Mouse (Mus musculus) layer of hippocampus, postnatal 25 days (tissue): Measurements from ENCODE around the gene Scarb2. TPM values are rescaled to one million over a fixed set of nuclear protein-coding genes. Genes with fewer than 3 reads are reported as not detected.
A peak's percentile ranks its signal among the peaks of the same experiment; 100 is the strongest.

Experiments
- DNase-seq, 2 experiments: peaks; one replicate each; pipeline ENCODE4 v3.0.0; 2022; ENCODE audit warnings: mixed read lengths in 2 of 2, low spot score in 1 of 2; ENCODE audit errors: extremely low spot score in 1 of 2
- total RNA-seq, 2 experiments: library from RNA; stranded (reverse); gene quantifications; 2 replicates each; pipeline ENCODE4 v1.2.3; 2021

Scarb2 gene
- total RNA-seq, 2 experiments from 2014 or later: 91.2 to 92.7 TPM

DNA sequence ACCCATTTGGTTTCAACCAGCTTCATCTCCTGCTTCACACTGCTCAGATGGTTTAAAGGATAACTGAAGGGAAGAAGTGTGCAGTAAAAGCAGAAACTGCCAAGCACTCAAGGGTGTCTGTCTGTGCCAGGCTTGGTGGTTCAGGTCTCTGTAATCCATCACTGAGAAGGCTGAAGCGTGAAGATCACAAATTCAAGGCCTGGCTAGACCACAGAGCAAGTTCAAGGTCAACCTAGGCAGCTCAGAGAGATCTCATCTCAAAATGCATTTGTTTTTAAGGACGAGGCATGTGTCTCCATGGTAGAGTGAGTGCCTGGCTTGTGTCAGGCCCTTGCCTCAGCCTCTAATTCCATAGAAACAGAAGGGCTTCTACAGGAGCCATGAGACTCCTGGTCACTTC lies 61.6 kb downstream of the Scarb2 start:
- no peak for DNase-seq

DNA sequence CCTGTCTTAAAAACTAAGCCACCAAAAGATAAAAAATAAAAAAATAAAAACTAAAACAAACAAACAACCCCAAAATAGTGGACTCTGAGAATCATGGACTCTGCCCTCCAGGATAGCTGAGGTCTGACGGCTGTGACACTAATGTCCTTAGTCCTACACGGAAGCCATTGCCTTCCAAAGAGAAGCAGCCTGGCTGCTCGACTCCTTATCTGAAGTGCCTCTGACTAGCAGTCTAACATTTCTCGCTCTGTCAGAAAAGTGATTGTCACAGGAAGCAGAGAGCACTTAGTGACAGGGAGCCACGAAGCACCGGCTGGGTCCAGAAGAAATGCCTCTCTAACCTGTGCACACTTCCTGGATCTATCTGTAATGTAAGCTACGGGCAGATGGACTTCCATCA lies 63.7 kb downstream of the Scarb2 start:
- no peak for DNase-seq

DNA sequence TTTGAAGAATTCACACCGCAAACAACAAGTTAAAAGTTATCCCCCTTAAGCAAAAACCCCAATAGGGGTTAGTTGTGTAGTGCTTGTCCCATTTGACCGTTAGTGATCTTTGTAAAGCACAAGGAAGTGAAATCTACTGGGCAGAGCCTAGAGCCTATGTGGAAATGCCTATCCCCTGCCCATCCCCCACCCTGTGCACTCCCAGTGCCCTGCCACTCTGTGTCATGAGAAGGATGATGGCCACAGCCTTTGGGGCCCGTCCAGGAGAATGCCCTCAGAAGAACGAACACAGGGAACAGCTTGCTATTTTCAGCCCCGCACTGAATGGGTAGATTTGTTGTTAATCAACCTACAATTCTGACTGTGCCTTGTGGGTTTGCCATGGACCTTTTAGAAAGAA lies 65.1 kb downstream of the Scarb2 start:
- no peak for DNase-seq

DNA sequence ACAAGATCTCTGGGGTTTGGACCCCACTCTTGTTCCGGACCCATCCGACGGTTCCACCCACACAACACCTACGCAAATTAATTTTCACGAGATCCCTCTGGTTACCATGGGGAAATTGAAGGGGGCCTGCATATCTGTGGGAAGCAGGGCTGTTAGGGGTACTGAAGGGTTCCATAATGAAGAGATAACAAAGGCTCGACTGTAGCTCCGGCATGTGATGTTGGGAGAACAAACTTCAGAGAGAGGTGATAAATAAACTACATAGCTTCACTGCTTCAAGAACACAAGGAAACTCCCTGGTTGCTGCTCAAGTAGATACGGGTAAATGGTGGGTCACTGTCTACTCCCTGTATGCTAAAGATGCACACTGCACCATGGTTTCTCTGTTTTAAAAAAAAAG lies 68.1 kb downstream of the Scarb2 start:
- DNase-seq: no peak

DNA sequence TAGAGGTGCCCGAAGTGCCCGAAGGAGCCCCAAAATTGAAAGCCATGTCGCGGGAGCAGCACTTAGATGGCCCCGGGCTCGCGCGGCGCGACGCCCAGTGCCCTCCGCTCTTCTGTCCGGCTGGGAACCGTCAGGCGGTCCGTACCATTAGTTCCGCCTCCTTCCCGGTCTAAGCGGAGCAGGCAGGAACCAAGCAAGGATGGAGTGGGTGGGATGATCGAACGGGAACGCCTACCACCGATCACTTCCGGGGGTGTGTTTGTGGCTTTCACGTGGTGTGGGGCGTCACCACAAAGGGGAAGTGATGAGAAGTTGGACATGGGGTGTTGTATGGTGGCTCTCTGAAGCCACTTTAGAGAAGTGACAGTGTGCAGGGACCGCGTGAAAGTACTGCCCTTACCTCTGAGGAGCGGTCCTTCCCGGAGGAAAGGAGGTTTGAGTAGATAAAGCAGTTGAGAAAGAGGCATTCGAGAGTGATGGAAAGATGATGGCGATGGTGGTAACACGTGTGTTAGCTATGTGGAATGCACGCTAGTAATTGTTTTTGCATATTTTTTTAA lies 71.5 kb downstream of the Scarb2 start, which contains the start of gene Nup54:
Gene Nup54, minus strand, starts transcription at position 195 of the 560 bp plus-strand sequence.
- peak; percentile 89 to 92 for DNase-seq

DNA sequence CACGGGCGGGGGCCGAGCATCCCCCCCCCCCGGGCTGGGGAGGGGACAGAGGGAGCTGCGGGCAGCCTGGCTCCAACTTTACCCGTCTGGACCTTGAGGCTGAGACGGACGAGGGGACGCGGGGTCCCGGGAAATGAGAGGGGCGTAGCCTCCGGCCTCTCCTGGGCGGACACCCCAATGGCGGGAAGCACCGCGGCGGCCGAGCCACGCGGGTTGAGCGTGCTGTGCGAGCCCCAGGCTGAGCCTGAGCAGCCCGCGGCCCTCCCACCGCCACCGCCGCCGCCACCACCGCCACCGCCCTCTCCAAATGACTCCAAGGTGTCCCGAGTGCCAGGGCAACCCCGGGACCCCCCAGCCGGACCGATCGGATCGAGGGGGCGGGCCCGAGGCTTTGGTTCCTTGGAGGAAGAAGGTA lies 72.1 kb downstream of the Scarb2 start:
- no peak for DNase-seq

DNA sequence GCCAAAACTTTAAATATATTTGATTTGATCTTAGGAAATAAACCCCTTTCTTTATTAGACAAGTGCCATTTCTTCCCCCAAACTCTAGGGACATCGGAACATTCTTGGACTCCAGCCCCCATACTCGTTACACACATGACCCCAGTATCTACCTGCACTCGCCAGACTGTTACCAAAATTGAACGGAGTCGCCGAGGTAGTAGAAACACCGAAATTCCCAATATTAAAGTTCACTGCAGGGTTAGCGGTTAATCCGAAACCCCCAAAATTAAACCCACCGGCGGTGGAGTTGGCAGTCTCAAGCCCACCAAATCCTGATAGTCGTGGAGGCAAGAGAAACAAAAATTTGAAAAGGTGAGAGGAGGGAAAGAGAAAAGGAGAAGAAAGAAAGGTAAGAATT lies 72.6 kb downstream of the Scarb2 start:
- DNase-seq: no peak

DNA sequence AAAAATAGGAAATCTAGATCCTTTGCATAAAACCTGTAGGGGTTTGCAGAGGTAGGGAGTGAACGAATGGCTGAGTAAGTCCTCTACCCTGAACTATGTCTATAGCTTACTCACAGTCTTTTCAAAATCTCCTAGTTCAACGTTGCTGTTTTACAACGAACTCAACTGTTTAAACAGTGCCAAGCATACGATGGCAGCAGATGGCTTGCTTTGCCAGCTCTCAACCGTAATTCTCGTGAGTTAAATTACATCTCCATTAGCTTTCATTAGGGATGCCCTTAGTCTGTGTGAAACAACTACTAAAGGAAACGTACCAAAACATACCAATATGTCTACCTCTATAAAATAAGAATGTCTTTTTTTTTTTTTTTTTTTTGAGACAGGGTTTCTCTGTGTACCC lies 75.0 kb downstream of the Scarb2 start:
- no peak for DNase-seq

DNA sequence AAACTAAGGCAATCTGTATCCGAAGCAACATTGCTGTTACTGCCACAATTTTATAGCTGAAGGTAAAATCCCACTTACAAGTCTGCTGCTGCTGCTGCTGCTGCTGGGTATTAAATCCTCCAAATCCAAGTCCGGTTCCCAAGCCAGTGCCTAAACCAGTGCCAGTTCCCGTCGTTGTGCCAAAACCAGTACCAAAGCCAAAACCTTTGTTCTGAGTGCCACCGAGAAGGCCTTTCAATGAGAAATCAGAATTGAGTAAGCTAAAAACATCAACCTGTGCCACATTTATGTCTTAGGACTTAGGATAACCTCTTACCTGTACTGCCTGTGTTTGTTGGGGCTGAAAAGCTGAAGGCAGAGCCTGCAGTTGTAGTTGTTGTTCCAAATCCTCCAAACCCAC lies 75.9 kb downstream of the Scarb2 start:
- no peak for DNase-seq

DNA sequence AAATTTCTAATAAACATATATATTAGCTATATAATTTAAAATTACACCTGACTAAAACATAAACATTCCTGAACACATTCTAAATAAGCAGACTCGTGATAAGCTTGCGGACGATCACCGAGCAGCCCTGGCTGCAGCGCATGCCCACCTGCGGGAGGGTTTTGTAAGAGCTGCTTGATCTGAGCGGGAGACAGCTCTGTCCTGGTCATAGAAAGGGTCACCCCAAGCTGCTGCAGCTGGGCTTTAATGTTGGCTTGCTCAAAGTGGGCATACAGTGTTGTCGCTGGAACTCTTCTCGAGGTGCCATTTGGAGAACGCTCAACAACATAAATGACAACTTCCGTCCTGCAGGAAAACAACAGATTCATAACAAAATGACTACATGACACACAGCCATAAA lies 82.5 kb downstream of the Scarb2 start:
- no peak for DNase-seq

DNA sequence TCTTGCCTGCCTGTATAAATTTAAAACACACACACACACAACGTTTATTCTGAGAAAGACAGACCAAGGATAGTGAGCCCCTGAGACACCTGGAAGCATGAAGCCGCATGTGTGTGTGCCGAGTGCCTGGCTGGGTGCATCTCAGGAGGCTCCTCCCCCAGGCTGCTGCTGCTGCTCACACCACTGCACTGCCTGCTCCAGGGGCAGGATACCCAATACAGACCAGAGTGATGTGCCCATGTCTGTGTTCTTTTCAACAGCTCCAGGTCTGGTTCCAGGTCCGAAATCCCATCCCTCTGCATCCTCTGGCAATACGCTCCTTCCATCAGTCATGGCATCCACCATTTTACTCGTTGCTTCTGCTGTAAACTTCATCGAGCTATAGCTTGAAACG lies 92.7 kb downstream of the Scarb2 start:
- no peak for DNase-seq

DNA sequence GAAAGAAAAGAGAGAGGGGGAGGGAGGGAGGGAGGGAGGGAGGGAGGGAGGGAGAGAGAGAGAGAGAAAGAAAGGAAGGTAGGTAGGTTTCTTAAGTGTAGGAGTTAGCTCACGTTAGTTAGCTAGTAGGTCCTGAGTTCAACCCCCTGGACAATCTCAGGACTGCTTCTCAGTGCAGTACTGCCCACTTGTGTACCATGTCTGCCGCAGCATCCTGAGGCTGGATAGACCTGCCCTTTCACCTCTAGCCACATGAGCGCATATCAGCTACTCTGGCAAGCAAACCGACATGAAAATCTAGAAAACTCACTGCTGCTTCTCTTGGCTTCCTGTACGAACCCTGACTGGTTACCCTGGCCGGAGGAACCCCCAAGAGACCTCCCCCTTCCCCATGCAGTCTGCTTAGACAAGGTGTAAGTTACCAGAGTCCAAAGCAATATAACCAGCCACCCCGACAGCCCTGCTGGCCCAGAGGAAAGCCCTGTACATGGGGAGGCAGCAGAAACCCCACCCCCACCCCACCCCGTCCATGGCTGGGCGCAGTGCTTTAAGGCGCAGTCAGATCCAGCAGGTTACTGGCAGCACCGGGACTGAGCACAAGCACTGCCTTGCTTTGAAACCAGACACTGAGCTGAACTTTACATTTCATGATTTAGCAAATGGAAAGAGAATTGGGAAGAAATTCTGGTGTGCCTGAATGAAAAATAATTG lies 93.2 kb downstream of the Scarb2 start:
- DNase-seq: no peak

DNA sequence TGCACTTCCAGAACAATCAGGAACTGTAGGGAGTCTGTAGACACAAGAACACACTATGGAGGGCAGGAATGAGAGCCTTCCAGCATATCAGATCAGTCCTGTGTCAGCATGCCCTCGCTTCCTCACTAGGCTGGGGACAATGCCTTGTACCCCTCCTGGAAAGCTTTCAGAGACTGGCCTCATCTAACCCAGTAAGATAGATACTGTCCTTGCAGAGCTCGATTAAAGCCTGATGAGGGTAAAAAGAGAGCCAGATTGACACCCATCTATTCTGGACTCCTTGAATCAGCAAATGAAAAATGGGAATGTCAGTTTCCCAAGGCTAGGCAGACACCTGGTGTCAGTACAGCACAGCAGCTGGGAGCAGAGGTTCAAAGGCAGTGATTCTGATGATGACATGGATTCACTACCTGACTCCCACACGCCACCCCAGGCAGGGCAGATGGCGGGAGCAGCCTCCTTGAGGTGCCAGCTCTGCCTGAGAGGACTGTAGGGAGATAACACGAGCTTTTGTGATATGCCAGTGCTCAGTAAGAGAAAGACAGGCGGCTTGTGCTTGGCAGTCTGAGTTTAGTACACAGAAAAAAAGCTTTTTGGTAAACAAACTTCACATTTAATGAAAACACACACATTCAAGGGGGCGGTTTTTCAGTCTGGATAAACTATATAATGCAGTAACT lies 95.0 kb downstream of the Scarb2 start:
- DNase-seq: no peak

DNA sequence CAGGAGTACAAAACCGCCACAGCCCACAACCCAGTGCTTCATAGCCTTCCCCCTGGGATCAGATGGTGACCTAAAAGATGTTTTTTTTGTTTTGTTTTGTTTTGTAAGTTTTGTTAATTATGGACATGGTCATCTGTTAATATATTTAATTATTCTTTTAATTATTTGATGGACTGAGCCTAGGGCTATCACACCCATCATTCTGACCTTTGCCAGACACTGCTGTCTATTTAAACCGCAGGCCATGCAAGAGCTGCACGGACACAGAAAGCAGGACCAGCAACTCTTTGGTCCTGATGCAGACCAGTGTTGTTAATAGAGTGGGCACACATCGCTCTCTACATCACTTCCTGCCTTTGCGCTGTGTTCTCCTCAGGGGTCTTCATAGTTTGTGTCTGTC lies 96.1 kb downstream of the Scarb2 start:
- no peak for DNase-seq

DNA sequence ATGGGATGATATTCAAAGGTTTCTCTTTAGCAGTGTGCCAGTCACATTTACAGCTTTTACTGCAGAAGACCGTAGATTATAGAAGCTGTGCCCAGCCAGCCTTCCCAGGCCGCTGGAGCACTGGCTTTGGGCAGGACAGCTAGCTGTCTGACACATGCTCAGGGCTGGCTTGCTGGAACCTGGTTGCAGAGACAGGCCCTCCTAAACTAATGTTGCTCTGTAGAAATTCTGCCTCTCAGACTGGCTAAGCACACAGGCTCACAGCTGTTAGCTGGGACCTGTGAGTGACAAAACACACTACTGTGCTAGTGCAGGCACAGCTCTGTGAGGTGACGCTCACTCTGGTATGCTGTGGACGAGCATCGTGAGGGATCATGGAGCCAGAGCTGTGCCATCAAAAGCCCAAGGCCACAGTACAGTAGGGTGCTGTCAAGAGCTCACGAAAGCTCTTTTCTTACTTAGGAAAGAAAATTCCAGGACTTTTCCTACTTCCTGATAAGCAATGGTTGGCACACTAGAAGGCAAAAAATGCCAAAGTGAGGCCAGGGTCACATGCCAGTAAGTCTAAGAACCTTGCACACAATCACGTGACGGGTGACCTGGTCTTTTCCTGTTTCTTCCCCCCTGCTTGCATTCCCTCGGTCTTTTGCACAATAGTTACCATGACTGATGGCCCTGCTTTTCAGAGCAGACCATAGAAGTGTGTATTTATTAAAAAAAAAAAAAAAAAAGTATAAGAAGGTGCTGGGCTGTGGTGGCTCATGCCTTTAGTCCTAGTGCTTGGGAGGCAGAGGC lies 97.1 kb downstream of the Scarb2 start:
- DNase-seq: no peak

DNA sequence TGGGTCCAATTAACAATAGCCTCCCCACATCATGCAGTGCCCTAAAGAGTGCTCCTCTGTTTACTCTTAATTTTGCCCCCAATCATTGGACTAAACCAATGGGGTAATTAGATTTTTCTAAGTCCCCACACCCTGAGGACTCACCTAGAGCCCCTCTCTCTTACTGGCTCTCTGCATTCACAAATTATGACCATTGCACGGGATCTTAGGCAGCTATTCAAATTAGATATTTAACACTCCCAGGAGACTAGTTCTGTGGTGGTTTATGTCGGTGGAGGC lies 102.3 kb downstream of the Scarb2 start:
- no peak for DNase-seq

DNA sequence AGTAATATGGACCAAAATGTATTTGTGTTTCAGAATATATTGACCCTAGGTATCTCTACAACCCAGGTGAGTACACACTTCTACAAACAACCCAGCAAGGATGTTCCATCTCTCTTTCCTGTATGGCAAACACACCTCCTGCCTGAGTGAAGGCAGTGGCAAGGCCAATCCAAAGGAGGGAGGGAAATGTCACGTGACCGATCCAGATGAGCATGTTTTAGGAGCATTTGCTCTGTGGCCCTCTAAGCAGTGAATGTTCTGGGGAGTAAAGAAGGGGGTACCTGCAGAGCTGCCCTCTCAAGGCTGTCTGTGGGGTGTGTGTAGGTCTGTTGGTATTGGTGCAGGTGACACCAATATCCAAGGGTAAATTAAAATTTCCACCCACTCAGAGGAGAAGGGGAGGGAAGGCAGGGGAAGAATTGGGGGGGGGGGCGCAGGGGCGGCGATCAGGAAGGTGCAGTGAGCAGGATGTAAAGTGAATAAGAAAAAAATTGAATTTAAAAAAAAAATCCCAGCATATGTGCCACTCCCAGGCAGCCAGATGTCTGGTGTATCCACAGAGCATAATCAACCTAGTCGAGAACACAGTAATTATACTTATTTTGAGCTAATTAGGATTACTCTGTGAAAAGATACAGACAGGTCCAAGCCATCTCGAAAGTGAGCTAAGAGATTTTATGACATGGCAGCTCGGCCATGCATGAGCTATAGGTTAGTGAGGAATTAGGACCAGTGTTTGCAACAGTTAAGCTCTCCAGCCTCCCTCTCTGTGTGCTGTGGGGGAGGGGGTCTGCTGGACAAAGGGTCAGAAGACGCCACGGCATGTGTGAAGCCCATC lies 102.9 kb downstream of the Scarb2 start:
- DNase-seq: no peak

DNA sequence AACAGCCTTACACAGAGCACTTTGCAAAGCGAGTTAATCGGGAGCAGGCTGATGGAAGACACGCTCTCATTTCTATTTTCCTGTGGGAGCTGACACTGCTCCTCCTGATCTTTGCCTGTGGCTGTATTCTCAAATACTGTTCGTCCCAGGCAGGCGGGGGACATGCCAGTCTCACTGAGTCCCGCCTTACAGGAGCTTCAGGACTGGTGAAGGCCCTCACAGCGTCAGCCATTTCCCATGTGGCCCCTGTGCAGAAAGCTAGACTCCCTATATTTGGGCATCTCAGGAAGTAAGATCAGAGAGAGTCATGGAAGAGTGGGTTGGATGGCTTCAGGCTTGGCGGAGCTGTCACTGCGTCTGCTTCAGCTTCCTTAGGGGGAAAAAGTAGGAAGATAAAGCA lies 103.8 kb downstream of the Scarb2 start:
- no peak for DNase-seq

DNA sequence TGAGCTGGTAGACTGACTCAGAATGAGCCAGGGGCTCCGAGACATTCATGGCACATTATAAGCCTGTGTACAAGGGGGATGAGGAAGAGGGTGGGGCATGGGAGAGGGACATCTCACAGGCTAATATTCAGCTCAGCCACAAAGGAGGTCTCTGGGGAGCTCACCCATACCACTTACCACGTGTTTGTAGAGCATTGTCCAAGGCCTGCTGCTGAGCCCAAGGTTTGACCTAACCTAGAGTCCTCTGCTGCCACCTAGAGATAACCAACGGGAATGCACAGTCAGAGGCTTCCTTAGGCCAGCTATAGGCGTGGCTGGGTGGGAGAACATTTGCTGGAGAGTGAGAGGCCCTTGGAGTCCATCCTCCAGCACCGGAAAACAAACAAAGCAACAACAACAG lies 108.5 kb downstream of the Scarb2 start:
- peak in 1 of 2 experiments; percentile 69 for DNase-seq

DNA sequence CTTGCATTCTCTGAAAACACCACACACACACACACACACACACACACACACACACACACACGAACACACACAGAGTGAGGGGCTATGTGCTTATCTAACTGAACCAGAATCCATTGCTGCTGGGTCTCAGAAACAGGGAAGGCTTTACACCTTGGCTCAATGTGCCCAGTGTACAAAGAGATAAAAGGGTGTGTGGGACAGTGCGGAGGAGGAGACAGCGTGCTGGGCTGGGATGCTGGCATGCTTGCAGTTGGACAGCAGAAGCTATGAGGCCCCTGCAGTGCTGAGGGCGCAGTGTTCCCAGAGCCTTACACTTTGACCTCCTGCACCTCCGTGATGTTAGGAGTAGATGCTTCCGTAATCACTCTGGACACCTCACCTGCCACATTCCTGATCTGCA lies 110.2 kb downstream of the Scarb2 start:
- no peak for DNase-seq

DNA sequence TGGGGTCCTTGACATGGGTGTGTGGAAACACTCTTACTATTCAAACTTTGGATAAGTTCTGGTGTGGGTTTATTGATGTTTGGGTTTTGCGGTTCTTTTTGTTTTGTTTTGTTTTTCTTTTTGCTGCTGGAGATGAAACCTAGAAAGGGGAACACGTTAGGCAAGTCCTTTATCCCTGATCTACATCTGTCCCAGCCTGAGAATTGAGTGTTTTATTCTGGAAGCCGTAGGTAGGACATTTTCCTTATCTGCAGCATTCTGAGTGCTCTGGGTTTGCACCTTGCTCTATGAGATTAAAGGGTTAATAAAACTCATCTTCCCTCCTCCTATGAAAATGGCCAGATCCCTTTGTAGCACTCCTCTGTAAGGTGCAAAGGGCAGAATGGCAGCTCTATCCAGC lies 110.9 kb downstream of the Scarb2 start:
- DNase-seq: no peak
